Mouse (Mus musculus) left cerebral cortex, adult 11 months (tissue): ENCODE data around the gene Pgbd5.

Experiments used
- DNase-seq: peaks from one replicate; pipeline ENCODE4 v3.0.0; 2022; ENCODE audit warnings: low spot score

Gene Pgbd5

GRCm38 (mm10) chr8:124392271-124393012 is 47.0 kb downstream of the Pgbd5 start:
- no peak for DNase-seq

- no peak for DNase-seq
Observed at GRCm38 (mm10) chr8:124391191-124391590, 48.3 kb downstream of the Pgbd5 start.

- DNase-seq: peak; percentile 84
Observed at GRCm38 (mm10) chr8:124389495-124389894, 50.0 kb downstream of the Pgbd5 start.

GRCm38 (mm10) chr8:124386225-124386899 is 53.1 kb downstream of the Pgbd5 start:
- peak; percentile 61 for DNase-seq

- DNase-seq: no peak
Observed at GRCm38 (mm10) chr8:124384336-124384735, 55.1 kb downstream of the Pgbd5 start.

- DNase-seq: no peak
Observed at GRCm38 (mm10) chr8:124382235-124382634, 57.2 kb downstream of the Pgbd5 start.

GRCm38 (mm10) chr8:124379289-124379688 is 60.2 kb downstream of the Pgbd5 start:
- DNase-seq: no peak

- no peak for DNase-seq
Observed at GRCm38 (mm10) chr8:124376406-124376805, 63.1 kb downstream of the Pgbd5 start.

GRCm38 (mm10) chr8:124375727-124376126 is 63.7 kb downstream of the Pgbd5 start:
- no peak for DNase-seq

- DNase-seq: no peak
Observed at GRCm38 (mm10) chr8:124375168-124375567, 64.3 kb downstream of the Pgbd5 start.

GRCm38 (mm10) chr8:124373753-124374152 is 65.7 kb downstream of the Pgbd5 start:
- DNase-seq: no peak

GRCm38 (mm10) chr8:124371410-124372123 is 67.9 kb downstream of the Pgbd5 start:
- DNase-seq: no peak

- no peak for DNase-seq
Observed at GRCm38 (mm10) chr8:124370422-124371183, 68.9 kb downstream of the Pgbd5 start.

GRCm38 (mm10) chr8:124368213-124368612 is 71.2 kb downstream of the Pgbd5 start:
- DNase-seq: no peak

GRCm38 (mm10) chr8:124363337-124363736 is 76.1 kb downstream of the Pgbd5 start:
- DNase-seq: no peak

GRCm38 (mm10) chr8:124362589-124362988 is 76.9 kb downstream of the Pgbd5 start:
- DNase-seq: no peak

- DNase-seq: no peak
Observed at GRCm38 (mm10) chr8:124361773-124362427, 77.6 kb downstream of the Pgbd5 start.

- no peak for DNase-seq
Observed at GRCm38 (mm10) chr8:124360911-124361310, 78.5 kb downstream of the Pgbd5 start.

GRCm38 (mm10) chr8:124351636-124352035 is 87.8 kb downstream of the Pgbd5 start:
- no peak for DNase-seq

GRCm38 (mm10) chr8:124349663-124350062 is 89.8 kb downstream of the Pgbd5 start:
- peak; percentile 61 for DNase-seq

- no peak for DNase-seq
Observed at GRCm38 (mm10) chr8:124348087-124348486, 91.4 kb downstream of the Pgbd5 start.
